Mouse (Mus musculus) midbrain, postnatal 0 days (tissue): ENCODE data around the gene Akt3. TPM values are rescaled to one million over a fixed set of nuclear protein-coding genes. Genes with fewer than 3 reads are reported as not detected.

ENCODE experiments used
- ATAC-seq: fragments of 200-750 bp; cut with Nextera tagmentation; 2 replicates; pipeline ENCODE4 v1.8.0; 2017; ENCODE audit warnings: moderate number of reproducible peaks, mild to moderate bottlenecking, moderate TSS enrichment, moderate library complexity; ENCODE audit not compliant: low FRiP score
- DNase-seq: peaks from one replicate; pipeline ENCODE4 v3.0.0-alpha.2; 2015; ENCODE audit warnings: low spot score
- H3K27ac ChIP-seq: fragments of 300-500 bp; sonication (generic); 2 replicates; pipeline ENCODE4 v1.5.1; 2014; ENCODE audit warnings: low read depth, mild to moderate bottlenecking, low read length, mixed read lengths
- H3K27me3 ChIP-seq: fragments of 300-500 bp; sonication (generic); 2 replicates; pipeline ENCODE4 v1.6.1; 2014; ENCODE audit warnings: low read length, control low read depth, mixed read lengths; ENCODE audit not compliant: insufficient read depth
- H3K36me3 ChIP-seq: fragments of 300-500 bp; sonication (generic); 2 replicates; pipeline ENCODE4 v1.6.1; 2014; ENCODE audit warnings: low read length, control low read depth, mixed read lengths; ENCODE audit not compliant: insufficient read depth
- H3K4me1 ChIP-seq: fragments of 300-500 bp; sonication (generic); 2 replicates; pipeline ENCODE4 v1.6.1; 2014; ENCODE audit warnings: mild to moderate bottlenecking, control low read depth, antibody characterized with exemption, low read length, mixed read lengths; ENCODE audit not compliant: insufficient read depth
- H3K4me2 ChIP-seq: fragments of 300-500 bp; sonication (generic); 2 replicates; pipeline ENCODE4 v1.6.1; 2014; ENCODE audit warnings: low read depth, mild to moderate bottlenecking, low read length, mixed read lengths; ENCODE audit not compliant: poor library complexity, severe bottlenecking
- H3K4me3 ChIP-seq: fragments of 300-500 bp; sonication (generic); 2 replicates; pipeline ENCODE4 v1.5.1; 2014; ENCODE audit warnings: low read depth, mild to moderate bottlenecking, low read length, moderate library complexity
- H3K9ac ChIP-seq: fragments of 300-500 bp; sonication (generic); replicated peaks from 2 replicates; pipeline ENCODE4 v1.6.1; 2014; ENCODE audit warnings: mild to moderate bottlenecking, low read length, moderate library complexity, mixed read lengths; ENCODE audit not compliant: poor library complexity, severe bottlenecking
- H3K9me3 ChIP-seq: fragments of 300-500 bp; sonication (generic); 2 replicates; pipeline ENCODE4 v1.6.1; 2016; ENCODE audit warnings: low read length, control low read depth
- CTCF ChIP-seq: IDR thresholded peaks from 2 replicates; pipeline ENCODE4 v1.5.1; 2016; ENCODE audit warnings: antibody characterized with exemption, mild to moderate bottlenecking
- whole genome bisulfite sequencing: fragments of 180-500 bp; shearing (Covaris S2); extraction: QIAGEN DNeasy Blood & Tissue Kit; methylation state at CpG from one replicate; pipeline ENCODE4 v1.1.7; 2014; 5-methylcytosine and 5-hydroxymethylcytosine counted together
- polyA plus RNA-seq: library from polyadenylated mRNA; unstranded; fragments of >200 nt; fragmentation: Nextera tagmentation; extraction: Ambion mirVana; gene quantifications from 2 replicates; pipeline ENCODE4 v1.2.1, GENCODE M21; 2015
- total RNA-seq: library from RNA; depleted of rRNA; stranded (reverse); fragments of >200 nt; gene quantifications from 2 replicates; pipeline ENCODE4 v1.2.3, GENCODE M21; 2014; rRNA removed

Akt3 gene
- total RNA-seq (92.6 and 94.8 TPM in 2 replicates), polyA plus RNA-seq (12.7 and 14.5 TPM in 2 replicates)

GRCm38 (mm10) chr1:177258034-177258342 is at the start of gene Akt3:
Gene Akt3 (minus strand): TSS chr1:177258203.
- H3K36me3 ChIP-seq = no peaks in the 10 kb centered on the region
- no CpG with 5 or more reads among the region's 32 CpGs for WGBS
- peak within 1 kb of the TSS; percentile 93 for H3K4me2 ChIP-seq
- peak within 1 kb of the TSS; percentile 96 for H3K4me3 ChIP-seq
- ATAC-seq = peak; percentile 64
- no peaks in the 10 kb centered on the region for H3K27me3 ChIP-seq
- H3K9me3 ChIP-seq = no peaks in the 10 kb centered on the region
- no peak for DNase-seq
- H3K27ac ChIP-seq = peak within 1 kb of the TSS; percentile 98
- H3K4me1 ChIP-seq = no peaks in the 10 kb centered on the region
- no peak for TF ChIP-seq CTCF
- peak within 1 kb of the TSS; percentile 98 for H3K9ac ChIP-seq

DNA sequence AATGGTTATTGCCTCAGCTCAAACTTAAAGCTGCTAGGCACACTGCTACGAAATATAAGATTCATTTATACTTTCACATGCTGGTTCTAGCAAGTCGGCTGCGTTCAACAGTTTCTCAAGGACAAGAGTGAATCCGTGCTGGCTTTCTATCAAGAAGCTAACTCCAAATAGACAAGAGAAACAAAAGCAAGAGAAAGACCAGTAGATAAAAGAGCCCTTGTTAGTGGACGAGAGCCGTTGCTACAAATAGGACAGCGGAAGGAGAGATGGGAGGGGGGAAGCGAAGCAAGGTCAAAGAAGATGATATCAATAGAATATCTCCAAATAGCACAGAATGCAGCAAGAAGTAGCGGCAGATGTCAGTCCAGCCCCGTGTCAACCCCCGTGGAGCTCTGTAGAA is 49.5 kb upstream of the Akt3 start:
- no peak overlapping the region for H3K9ac ChIP-seq
- WGBS = 38% methylated on average over 11 of the region's 11 CpGs
- H3K36me3 ChIP-seq = no peaks in the 10 kb centered on the region
- no peaks in the 10 kb centered on the region for H3K9me3 ChIP-seq
- ATAC-seq = no peak
- no peaks in the 10 kb centered on the region for H3K27me3 ChIP-seq
- no peaks in the 10 kb centered on the region for H3K4me1 ChIP-seq
- no peak overlapping the region for H3K4me3 ChIP-seq
- H3K27ac ChIP-seq = peak overlapping the region; percentile 34; the same call in 1 of the 2 replicates
- H3K4me2 ChIP-seq = peak overlapping the region; percentile 28
- no peak for TF ChIP-seq CTCF
- DNase-seq = peak; percentile 48

DNA sequence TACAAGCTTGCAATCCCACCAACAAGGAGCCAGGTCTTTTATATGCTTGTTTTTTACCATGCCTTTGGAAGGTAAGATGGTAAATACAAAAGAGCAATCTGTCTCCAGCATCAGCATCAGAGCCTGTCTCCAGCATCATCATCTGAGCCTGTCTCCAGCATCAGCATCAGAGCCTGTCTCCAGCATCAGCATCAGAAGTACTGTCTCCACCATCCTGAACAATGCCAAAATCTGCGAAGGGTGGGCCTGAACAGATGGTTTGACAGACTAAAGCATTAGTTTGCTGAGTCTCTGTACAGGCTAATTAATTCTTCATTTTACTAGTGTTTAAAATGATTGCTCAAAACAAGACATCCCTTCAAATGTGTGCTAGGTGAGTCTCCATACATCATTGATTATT is 40.2 kb upstream of the Akt3 start:
- Histone ChIP-seq H3K27me3 (no peaks in the 10 kb centered on the region), H3K27ac (no peak overlapping the region), H3K4me1 (no peaks in the 10 kb centered on the region), H3K36me3 (no peaks in the 10 kb centered on the region), H3K4me2 (no peak overlapping the region), H3K9ac (no peak overlapping the region), H3K9me3 (no peaks in the 10 kb centered on the region), H3K4me3 (no peak overlapping the region)
- DNase-seq (no peak), ATAC-seq (no peak)
- TF ChIP-seq CTCF = no peak
- WGBS = 81% methylated on average over 1 of the region's 1 CpGs

GRCm38 (mm10) chr1:177286764-177287163 is 28.8 kb upstream of the Akt3 start:
- Histone ChIP-seq H3K27ac (no peak overlapping the region), H3K9me3 (no peaks in the 10 kb centered on the region), H3K36me3 (no peaks in the 10 kb centered on the region), H3K9ac (no peak overlapping the region), H3K4me2 (no peak overlapping the region), H3K4me1 (no peaks in the 10 kb centered on the region), H3K27me3 (no peaks in the 10 kb centered on the region), H3K4me3 (no peak overlapping the region)
- DNase-seq = no peak
- no peak for TF ChIP-seq CTCF
- 30% methylated on average over 3 of the region's 3 CpGs for WGBS
- ATAC-seq = no peak

DNA sequence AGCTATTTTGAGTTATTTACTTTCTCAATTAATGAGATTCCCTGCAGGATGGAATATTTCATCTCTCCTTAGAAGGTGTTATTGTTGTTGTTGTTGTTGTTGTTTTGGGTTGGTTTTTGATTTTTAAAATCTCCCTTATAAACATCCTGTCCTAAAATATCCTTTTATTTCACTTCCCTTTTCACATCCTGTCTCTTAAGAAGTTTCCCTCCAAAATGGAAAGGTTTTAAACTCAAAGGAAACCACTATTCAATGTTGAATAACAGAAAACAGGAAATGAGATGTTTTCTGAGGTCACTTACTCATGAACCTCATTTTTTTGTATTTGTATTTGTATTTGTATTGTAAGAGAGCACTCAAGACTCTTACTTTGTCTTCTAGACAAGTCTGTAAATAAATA is 23.9 kb upstream of the Akt3 start:
- no peaks in the 10 kb centered on the region for H3K9me3 ChIP-seq
- no peak for DNase-seq
- H3K4me2 ChIP-seq = no peak overlapping the region
- H3K4me3 ChIP-seq = no peak overlapping the region
- no peak overlapping the region for H3K27ac ChIP-seq
- H3K27me3 ChIP-seq = no peaks in the 10 kb centered on the region
- no peak for ATAC-seq
- no peak for TF ChIP-seq CTCF
- H3K36me3 ChIP-seq = no peaks in the 10 kb centered on the region
- H3K9ac ChIP-seq = no peak overlapping the region
- H3K4me1 ChIP-seq = no peaks in the 10 kb centered on the region

- DNase-seq (no peak), ATAC-seq (no peak)
- TF ChIP-seq CTCF = no peak
- Histone ChIP-seq H3K9me3 (no peaks in the 10 kb centered on the region), H3K27me3 (no peaks in the 10 kb centered on the region), H3K9ac (no peak overlapping the region), H3K4me3 (no peak overlapping the region), H3K36me3 (no peaks in the 10 kb centered on the region), H3K4me2 (no peak overlapping the region), H3K4me1 (no peaks in the 10 kb centered on the region), H3K27ac (no peak overlapping the region)
- 93% methylated on average over 5 of the region's 5 CpGs for WGBS
Observed at GRCm38 (mm10) chr1:177277361-177277760, 19.4 kb upstream of the Akt3 start.
